Mouse (Mus musculus) heart, adult 9 months (tissue): ENCODE data around the gene Metap2.
"Not testable (repeated sequence)": the region's sequence is repeated elsewhere in the genome, so short reads cannot be mapped to it uniquely, and the experiment has no call there.

Experiments used
- DNase-seq, 2 experiments: peaks; one replicate each; pipeline ENCODE4 v3.0.0; 2022; ENCODE audit warnings: low spot score in 2 of 2

Gene Metap2

DNA sequence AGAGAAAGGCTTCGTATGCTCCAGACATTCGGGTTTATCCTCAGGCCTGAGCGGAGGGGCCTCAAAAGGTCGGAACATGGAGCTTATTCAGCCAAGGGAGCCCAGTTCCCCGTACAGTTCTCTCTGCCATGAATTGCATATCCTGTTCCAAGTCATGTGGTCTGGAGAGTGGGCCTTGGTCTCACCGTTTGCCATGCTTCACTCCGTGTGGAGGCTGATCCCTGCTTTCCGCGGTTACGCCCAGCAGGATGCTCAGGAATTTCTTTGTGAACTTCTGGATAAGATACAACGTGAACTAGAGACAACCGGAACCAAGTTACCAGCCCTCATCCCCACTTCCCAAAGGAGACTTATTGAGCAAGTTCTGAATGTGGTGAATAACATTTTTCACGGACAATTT lies 50.2 kb downstream of the Metap2 start:
- DNase-seq: no peak

- DNase-seq: not testable (repeated sequence)
These were observed 61.8 kb downstream of the Metap2 start for GRCm38 (mm10) chr10:93835115-93835514.

GRCm38 (mm10) chr10:93834394-93834745 lies 62.5 kb downstream of the Metap2 start:
- DNase-seq: no peak

DNA sequence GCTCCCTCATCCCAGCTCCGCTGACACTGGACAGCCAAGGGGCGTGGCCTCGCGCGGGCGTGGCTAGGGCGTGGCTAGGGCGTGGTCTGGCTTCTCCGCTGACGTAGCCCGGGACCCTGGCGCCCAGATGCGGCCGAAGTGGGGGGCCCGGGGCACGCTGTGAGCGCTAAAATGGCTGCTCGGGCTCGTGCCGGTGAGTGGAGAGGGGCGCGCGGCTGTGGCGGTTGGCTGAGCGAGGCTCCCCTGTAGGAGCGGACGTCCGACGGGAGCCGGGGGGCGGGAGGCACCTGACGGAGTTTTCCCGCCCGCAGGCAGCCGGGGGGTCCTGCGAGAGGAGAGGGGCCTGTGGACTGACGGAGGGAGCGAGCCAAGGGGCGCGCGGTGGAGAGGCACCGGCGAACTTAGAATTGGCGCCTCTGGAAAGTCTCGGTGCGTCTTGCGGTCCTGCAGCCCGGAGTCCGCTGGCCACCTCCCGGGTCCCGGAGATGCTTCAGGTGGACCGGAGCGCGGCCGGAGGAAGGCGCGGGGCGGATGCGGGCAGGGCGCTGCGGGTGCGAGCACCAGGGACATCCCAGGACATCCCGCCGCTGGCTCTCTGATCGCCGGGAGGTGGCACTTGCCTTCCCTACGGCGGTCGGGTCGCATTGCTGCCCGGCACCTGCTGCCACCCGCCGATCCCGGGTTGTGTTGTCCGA lies 63.0 kb downstream of the Metap2 start:
- DNase-seq: no peak

DNA sequence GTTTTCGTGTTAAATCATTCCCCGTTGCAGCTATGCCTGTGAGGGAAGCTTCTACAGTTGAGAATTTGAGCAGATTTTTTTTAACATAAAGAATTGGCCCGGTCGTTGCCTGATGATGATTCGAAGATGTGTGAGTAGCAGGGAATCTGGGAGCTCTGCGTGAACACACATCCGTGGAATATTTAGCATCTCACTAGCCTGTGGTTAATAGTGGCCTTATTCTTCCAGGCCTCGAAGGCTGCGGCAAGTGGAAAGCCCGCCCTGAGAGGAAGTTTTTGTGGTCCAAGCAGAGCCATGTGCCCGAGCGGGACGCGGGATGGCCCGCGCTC lies 63.6 kb downstream of the Metap2 start:
- no peak for DNase-seq

GRCm38 (mm10) chr10:93832811-93833210 lies 64.1 kb downstream of the Metap2 start:
- no peak for DNase-seq

DNA sequence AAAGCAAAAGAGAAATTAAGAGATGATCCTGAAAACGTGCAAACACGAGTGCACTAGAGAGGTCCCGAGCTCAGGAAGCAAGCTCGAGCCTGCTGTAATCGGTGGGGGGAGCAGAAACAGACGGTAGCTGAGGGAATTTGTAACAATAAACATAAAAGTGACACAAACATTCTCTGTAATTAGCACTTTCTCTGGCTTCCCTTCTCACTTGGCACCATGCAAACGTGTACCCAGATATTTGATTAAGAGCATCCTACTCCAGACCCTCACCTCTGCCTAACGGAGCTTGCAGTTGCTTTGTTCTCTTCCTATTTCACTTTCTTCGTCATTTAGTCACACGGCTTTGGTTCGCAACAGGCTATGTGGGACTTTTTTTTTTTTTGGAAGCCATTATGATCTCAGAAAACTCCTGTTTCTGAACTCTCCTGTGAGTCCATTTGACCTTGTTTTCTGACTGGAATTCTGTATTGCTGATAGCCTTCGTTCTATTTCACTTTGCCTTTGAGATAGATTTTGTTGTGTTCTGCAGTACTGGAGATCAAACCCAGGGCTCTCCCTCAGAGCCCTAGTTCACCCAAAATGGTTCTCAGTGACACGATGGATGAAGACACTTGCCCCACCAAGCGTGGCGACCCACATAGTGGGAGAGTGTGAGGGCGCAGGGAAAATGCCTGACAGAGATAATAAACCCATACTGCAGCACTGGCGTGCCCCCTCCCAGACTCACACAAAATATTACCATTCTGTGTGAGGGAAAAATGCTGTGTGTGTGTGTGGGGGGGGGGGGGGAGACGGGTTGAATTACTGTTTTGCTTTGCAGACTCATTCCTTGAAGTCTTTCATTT lies 64.9 kb downstream of the Metap2 start:
- DNase-seq: no peak

GRCm38 (mm10) chr10:93830931-93831729 lies 65.8 kb downstream of the Metap2 start, which contains the start of gene Usp44:
Gene Usp44, plus strand, starts transcription at chr10:93831555.
- DNase-seq: no peak

DNA sequence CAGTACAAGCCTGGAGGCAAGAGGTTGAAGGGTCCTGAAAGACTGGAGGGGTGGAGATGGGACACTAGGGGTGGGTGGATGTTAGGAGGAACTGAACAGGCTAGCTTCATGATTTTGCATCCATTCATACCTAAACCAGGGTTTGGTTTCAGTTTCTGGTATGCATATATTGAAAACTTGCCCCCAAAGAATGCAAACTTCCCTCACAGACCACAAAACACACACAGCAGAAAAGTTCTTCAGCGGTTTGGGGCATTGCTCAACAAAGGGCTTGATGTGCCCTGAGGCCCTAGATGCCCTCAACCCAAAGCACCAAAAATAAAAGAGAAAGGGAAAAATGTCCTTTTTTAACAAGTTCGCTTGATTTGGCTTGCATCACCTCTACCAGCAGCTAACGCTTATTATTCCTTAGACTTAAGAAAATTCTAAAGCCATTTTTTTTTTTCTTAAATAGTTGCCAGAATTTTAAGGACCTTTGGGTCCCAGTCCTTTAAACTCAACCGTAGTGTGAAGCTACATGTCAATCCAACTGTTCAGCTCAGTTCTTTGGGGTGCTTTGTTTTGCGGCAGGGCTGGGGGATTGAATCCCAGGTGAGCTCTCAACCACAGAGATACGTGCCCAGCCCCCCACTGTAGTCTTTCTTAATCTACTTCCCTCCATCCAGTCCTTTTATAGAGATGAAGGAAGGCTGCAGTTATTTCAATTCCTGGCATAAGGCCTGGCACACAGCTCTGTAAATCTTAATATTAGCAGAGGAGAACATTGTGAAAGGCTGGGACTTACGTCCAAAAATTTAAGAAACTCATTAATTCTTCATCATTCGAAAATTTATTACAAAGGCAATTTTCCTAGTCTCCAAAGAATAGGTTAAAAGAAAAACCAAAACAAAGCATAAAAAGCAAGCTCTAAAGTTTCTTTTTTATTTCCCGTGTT lies 66.7 kb downstream of the Metap2 start:
- DNase-seq: no peak

DNA sequence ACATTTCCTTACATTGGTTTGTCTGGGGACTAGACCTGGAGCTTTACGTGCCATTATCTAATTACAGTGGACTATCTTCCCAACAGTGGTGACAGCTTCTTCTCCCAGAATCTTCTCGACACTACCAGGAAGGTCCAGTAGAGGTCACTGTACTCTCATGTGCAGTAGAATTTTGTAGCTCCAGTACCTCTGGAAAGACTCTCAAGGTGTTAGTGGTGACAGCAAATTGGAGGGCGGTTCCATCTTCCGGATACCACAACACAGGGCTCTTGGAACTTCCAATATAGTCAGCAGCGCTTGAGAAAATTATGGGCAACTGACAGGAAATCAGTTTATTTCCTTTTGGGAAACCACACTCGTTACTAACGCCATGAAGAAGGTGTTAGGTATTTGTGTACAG lies 78.2 kb downstream of the Metap2 start:
- peak in 1 of 2 experiments; percentile 52 for DNase-seq

GRCm38 (mm10) chr10:93813755-93814154 lies 83.1 kb downstream of the Metap2 start:
- no peak for DNase-seq

- peak; percentile 18 to 61 for DNase-seq
These were observed 84.0 kb downstream of the Metap2 start for GRCm38 (mm10) chr10:93812774-93813415.

DNA sequence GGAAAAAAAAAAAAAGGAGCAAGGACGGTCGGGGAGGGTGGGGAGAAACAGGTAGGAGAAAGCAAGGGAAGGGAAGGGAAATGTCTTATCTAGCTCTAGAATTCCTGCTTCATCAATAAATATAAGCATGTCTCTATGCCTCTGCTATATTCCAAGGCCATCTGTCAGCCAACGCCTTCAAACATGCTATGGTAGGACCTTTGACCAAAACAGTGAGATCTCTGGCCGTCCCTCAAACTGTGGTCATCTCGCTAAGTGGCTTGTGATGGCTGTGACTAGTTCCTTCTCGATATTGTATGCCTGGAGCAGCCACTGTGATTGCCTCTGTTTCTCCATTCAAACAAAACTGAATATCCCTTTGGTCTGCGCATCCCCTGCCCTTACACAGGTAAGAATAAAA lies 84.8 kb downstream of the Metap2 start:
- no peak for DNase-seq

DNA sequence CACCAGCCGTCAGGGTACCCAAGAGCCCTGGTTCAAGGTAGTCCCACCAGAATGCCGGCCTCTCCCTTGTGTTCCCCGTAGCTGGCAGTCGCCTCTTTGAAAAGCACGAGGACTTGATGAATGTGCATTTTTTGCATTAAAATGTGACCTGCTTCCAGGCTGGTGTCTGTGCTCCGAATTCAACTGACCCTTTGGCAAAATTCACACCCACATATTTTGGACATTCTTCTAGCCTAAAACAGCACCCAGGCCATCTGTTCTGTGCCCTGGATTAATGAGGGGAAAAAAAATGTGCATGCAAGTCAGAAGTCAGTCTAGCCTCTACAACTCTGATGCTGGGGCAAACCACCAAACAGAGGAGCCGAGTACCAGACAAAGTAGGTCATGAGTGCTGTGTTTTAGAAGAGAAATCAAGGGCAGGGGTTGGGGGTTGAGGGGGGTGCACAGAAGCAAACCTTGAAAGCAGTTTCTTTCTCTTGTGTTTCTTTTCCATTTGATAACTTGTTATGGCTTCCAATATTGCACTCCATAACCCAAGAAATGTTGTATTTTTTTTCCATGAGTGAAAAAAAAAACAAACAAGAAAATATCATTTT lies 86.2 kb downstream of the Metap2 start:
- DNase-seq: no peak

- DNase-seq: not testable (repeated sequence)
These were observed 87.5 kb downstream of the Metap2 start for GRCm38 (mm10) chr10:93809438-93809837.
